Mouse (Mus musculus): ENCODE data around the gene Aifm3.

The Aifm3 gene

GRCm38 (mm10) chr16:17499249-17499883 is 10.0 kb downstream of the Aifm3 start:
- no peak for DNase-seq (ENCODE audit: low spot score)

GRCm38 (mm10) chr16:17502681-17503080 is 13.3 kb downstream of the Aifm3 start:
- no peak for DNase-seq (ENCODE audit: low spot score)

- DNase-seq (ENCODE audit: low spot score), result no peak
Observed at GRCm38 (mm10) chr16:17507018-17507552, 17.7 kb downstream of the Aifm3 start.

- DNase-seq (ENCODE audit: low spot score), result peak; percentile 24
Observed at GRCm38 (mm10) chr16:17508031-17508430, 18.6 kb downstream of the Aifm3 start.

- DNase-seq (ENCODE audit: low spot score), result peak; percentile 91
Observed at GRCm38 (mm10) chr16:17508546-17509239, 19.3 kb downstream of the Aifm3 start, which contains the start of gene Lztr1. TSS of gene Lztr1 (plus strand) at chr16:17508688.

DNA sequence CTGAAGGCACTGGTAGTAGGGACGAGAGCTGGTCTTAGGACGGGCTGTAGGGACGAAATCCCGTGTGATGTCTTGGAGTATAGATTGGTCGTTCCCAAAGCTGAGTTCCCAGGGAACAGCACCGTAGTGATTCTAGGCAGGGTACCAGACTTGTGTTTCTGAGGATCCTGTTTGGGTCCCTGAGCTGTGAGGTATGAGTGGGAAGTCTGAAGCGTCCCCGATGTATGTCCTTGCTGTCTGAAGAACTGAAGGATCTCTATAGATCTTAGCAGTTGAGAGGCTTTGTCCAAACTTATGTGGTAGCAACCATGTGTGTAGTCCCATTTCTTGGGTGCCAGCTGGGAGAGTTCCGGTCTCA is 19.8 kb downstream of the Aifm3 start:
- peak; percentile 52 for DNase-seq (ENCODE audit: low spot score)

- DNase-seq (ENCODE audit: low spot score), result no peak
Observed at GRCm38 (mm10) chr16:17510143-17510542, 20.7 kb downstream of the Aifm3 start.

DNA sequence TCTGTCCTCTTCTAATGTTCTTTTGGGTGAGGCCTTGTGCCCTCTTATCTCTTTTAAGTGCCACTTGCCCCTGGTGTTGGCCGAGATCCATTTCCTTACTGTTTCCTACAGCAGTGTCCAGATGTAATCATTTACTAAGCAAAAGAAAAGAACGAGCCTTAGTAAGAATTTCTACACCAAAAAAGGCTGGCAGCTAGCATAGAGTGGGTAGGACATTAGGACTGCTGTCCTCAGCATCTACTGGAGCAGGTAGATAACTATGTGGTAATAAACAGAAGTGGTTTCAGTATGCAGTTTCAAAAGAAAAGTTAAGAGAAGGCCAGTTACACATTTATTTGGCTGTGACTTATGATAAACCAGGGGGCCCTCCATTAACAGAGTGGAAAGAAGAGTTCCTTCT is 21.3 kb downstream of the Aifm3 start:
- no peak for DNase-seq (ENCODE audit: low spot score)

DNA sequence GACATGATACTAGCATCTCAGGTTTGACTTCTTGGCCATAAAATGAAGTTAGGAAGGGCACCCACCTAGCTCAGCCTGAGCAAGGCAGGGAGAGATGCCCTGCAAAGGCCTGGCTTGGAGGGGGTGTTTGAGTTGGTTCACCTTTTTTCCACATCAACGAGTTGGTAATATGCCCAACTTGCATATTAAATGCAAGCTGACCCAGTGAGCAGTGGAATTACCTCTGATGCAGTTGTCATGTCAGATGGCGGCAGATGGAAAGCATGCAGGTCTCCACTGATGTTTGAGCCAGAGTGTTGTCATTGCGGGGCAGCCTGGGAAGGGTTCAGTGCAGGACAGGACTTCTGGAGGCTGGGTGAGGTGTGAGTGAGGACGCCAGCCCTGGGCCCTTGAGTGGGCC is 22.0 kb downstream of the Aifm3 start:
- no peak for DNase-seq (ENCODE audit: low spot score)

- DNase-seq (ENCODE audit: low spot score), result no peak
Observed at GRCm38 (mm10) chr16:17518910-17519309, 29.5 kb downstream of the Aifm3 start.

- no peak for DNase-seq (ENCODE audit: low spot score)
Observed at GRCm38 (mm10) chr16:17524156-17524555, 34.7 kb downstream of the Aifm3 start.

DNA sequence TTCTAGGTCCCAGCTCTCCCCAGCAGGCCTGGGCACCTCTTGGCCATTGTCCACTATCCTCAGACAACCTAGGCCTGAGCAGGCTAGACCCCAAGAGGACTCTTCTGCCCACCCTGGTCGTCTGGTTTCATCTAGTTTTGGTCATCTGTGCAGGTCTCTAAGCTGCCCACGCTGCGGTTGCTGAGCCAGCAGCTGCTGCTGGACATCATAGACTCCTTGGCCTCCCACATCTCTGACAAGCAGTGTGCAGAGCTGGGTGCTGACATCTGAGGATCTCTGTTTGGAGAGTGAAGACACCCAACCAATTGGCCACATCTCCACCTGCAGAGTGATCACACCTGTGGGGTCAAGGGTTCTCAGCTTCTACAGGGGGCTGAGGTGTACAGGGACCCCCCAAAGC is 36.1 kb downstream of the Aifm3 start:
- no peak for DNase-seq (ENCODE audit: low spot score)

- no peak for DNase-seq (ENCODE audit: low spot score)
Observed at GRCm38 (mm10) chr16:17526223-17526622, 36.8 kb downstream of the Aifm3 start.

DNA sequence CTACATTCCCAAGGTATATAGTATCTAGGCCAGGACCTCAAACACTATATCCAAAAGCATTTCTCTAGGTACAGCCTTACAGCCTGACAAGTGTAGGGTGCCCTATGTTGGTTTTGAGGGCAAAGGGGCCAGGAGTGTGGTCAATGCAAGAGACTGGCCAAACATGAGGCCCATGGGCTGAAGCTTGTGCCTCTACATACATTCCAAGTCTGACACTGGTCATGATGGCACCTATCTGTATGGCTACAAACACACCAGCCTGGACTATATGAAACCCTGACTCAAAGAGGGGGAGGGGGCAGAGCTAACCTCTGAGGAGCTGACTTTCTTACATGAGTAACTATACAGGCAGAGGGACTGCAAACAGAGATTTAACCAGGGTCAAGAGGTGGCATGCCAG is 38.2 kb downstream of the Aifm3 start:
- DNase-seq (ENCODE audit: low spot score), result no peak

DNA sequence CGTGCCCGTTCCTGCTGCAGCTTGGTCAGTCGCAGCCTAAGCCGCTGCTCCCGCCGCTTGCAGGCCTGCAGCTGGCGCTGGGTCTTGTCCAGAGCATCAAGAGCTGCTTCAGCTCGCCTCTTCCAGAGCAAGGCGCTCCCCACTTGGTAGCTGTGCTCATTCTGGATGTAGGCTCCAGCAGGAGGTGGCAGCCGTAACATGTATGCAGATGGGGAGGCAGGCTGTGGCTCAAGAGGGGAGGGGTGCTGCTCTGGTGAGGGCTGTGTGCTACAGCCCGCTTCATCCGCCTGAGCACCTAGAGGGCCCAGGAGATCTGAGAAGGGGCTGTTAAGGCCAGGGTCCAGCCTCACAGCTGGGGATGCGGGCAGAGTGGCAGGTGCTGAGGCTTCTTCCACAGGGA is 38.9 kb downstream of the Aifm3 start:
- no peak for DNase-seq (ENCODE audit: low spot score)

DNA sequence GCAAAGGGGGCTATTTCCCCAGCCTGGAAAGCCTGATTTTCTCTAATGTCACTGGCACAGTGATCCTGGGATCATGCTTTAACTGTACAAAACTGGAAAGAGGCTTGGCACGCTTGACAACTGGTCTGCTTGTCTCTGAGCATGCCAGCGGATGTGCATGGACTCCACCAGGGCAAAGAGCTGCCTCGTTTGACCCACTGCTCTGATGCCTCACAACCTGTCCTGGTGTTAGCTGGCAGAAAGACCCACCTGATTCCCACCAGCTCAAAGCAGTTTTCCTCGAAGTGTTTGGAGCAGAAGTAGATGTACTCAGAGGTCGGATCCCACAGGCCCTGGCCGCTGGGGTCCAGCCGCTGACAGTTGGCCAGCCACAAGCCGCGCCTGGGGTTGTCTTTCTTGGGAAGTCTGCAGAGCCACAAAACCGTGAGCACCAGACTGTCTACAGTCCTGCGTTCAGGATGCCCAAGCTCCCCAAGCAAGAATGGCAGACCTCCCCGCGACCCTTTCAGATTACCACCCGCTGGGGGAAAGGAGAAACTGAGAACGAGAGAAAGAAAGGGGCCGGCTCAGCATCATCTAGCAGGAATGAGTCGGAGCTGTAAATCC is 40.7 kb downstream of the Aifm3 start:
- DNase-seq (ENCODE audit: low spot score), result peak; percentile 48

DNA sequence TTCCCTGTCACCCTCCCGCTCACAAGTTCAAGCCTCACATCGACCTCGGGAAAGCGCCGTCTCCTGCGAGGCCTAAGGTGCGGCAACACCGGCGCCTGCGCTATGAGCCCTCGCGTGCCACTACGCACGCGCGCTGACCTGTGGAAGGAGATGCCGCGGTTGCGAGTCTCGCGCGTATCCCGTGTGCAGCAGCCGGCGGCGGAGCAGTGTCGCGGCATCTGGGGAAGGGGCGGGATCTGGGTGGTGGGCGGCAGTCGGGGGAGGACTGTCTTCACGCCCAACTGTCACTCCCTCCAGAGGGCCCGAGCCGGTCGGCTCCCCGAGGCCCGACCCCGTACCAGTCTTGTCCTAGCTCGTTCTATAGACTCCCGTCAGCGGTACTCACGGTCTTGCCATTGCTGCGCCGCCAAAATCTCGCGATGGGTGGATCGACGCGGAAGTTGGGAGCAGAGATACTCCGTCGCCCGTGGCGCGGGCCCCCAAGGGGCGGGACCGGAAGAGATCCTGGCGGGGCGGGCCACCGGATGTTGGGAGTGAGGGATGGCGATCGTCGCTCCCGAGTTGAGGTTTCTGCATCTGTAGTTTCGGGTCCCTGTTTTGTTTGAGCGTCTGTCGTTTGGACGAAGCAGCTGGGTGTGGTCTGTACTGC is 41.4 kb downstream of the Aifm3 start, which contains the start of gene Thap7:
Gene Thap7, minus strand, starts transcription at position 497 of the 649 bp plus-strand sequence.
- DNase-seq (ENCODE audit: low spot score), result peak; percentile 99

GRCm38 (mm10) chr16:17532271-17532670 is 42.9 kb downstream of the Aifm3 start:
- peak; percentile 45 for DNase-seq (ENCODE audit: low spot score)

- DNase-seq (ENCODE audit: low spot score), result no peak
Observed at GRCm38 (mm10) chr16:17532676-17533329, 43.4 kb downstream of the Aifm3 start.

DNA sequence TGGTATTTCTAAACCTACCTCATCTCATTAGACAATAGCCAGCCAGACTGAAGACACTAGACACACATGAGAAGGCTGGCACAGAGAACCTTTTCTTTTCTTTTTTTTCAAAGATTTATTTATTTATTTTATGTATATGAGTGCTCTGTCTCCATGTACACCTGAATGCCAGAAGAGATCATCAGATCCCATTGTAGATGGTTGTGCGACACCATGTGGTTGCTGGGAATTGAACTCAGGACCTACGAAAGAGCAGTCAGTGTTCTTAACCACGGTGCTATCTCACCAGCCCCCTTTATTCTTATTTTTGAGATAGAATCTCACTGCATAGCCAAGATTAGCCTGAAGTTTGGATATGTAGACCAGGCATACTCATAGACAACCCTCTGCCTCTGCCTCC is 47.2 kb downstream of the Aifm3 start:
- DNase-seq (ENCODE audit: low spot score), result no peak

GRCm38 (mm10) chr16:17542632-17543031 is 53.2 kb downstream of the Aifm3 start:
- peak; percentile 19 for DNase-seq (ENCODE audit: low spot score)

DNA sequence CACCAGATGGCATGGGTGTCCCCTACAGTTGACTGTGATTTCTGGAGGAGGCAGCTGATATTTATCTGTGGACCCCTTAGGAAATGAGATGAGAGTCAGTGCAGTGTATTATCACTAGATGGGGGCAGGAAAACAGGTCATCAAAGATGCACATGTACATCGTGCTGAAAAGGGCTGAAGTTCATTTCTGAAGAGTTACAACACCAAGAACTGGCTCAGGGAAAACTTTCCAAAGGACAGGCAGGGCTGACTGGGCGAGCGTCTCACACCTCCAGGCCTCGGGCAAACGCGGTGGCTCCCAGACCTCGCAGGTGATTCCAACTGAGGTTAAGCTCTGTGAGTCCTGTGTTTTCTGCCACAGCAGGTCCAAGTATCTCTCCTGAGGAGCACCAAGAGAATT is 63.4 kb downstream of the Aifm3 start:
- no peak for DNase-seq (ENCODE audit: low spot score)

Data from adipocyte (in vitro differentiated cells).